Mouse (Mus musculus): ENCODE data around the gene Bcor.

The Bcor gene

GRCm38 (mm10) chrX:12127106-12127670 lies 33.0 kb downstream of the Bcor start:
- DNase-seq (ENCODE audit: low spot score in 2 of 2) = no peak

DNA sequence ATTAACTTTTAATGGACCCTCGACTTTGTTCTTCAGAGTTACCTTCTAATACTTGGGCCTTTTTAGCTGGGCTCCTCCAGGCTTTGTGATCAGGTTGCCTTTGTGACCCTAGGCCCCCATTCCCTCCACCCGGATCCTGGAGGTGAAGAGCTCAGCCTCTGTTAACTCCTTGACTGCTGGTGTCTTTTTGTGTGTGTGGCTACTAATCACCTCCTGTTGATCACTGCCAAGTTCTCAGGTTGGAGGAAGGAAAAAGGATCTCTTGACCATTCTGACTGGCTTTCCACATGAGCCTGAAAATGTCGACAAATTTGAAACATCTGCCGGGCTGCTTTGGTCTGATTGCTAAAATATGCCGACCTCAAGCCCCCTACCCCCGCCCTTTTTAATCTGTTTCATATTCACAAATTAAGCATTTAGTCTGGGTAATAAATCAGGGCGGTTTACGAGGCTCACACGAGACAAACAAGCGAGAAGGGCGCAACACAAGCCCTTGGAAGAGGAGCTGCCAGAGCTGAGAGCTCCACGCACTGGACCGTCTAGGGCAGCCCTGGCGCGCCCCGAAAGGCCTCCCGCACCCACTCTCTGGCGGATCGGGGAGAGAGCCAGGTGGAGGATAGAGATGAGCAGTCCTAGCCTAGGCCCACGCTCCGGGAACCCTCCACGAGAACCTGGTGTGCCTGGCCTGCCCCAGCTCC lies 33.6 kb downstream of the Bcor start:
- no peak for DNase-seq (ENCODE audit: low spot score in 2 of 2)

DNA sequence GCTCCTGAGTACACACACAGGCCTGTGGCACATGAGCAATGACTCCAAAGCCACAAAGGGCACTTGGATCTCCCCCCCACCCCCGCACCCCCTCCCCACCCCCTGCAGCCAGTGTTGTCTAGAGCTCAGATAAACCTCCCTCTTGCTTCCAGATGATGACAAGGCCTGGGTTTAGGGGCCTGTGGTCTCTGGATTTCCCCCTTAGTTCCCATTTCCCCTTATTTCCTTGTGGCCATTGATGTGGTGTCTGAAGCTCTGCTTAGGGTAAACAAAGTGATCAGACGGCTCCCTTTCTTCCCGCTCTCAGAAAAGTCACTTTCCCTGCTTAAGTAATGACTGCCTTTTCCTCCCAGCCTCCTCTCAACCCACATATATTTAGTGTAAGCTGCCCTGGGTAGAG lies 35.6 kb downstream of the Bcor start:
- no peak for DNase-seq (ENCODE audit: low spot score in 2 of 2)

- no peak for DNase-seq (ENCODE audit: low spot score in 2 of 2)
Measured at GRCm38 (mm10) chrX:12123687-12124087, 36.5 kb downstream of the Bcor start.

DNA sequence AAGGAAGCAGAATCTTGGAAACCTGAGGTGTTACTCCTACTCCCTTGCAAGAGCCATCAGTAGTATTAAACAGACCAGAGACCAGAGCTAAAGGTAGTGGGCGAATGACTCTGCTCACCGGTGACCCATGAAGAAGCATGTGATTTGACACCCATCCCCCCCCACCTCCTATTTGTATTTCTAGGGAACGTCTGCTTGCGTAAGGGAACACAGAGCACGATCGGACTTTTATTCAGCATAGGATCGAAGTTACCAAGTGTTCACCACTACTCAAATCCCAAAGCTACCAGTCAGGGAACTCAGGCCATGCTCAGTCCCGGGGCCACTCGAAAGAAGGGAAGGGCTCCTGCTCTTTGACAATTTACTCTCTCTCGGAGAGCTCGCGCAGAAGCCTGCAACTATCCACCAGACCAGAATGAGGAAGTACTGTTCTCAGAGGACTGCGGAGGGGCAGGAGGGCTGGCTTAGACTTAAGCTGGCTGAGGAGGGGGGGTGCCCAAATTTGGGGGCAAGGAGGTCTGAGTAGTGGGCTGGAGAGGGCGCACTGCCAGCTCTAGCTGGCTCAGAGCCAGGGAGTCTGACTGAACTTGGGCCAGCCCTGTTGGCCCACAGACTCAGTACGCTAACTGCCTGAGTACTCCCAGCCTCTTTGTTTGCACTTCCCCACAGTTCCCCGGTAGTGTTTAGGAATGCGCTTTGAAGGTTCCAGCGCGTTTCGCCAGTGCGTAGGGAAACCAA lies 37.4 kb downstream of the Bcor start:
- peak; percentile 17 to 35 for DNase-seq (ENCODE audit: low spot score in 2 of 2)

- DNase-seq (ENCODE audit: low spot score in 2 of 2) = no peak
Measured at GRCm38 (mm10) chrX:12119476-12119875, 40.7 kb downstream of the Bcor start.

DNA sequence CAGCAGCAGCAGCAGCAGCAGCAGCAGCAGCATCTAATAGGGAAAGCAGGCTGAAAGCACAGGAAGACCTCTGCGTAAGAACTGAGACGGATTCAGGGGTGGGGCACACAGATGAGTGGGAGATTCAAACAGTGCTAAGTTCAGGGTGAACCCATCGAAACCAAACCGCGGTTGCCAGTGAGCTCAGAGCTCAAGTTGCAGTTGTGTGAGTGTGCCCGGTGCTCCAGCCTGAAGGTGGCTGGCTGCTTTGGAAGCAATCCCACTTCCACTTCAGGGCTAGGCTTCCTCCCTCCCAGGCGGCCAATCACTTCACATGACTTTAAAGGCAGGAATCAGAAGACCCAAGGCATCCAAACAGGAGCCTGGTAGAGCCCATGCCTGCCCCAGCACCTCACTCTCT lies 44.0 kb downstream of the Bcor start:
- DNase-seq (ENCODE audit: low spot score in 2 of 2) = no peak

DNA sequence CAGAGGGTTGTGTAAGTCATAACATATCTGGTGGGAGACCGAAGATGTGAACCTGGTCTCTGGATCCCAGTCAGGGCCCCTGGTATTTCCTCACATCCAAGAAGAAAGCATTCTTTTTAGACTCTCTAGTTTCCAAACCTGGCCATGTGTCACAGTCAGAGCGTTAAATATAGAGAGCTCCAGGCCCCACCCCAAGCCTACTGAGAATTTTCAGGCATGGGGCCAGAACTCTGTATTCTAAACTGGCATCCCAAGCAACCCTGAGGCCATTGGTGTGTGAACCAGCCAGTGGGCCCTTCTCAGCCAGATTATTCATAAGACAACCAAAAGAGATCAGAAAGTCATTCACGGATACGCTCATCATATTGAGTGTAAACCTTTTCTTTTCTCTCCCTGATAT lies 48.0 kb downstream of the Bcor start:
- no peak for DNase-seq (ENCODE audit: low spot score in 2 of 2)

DNA sequence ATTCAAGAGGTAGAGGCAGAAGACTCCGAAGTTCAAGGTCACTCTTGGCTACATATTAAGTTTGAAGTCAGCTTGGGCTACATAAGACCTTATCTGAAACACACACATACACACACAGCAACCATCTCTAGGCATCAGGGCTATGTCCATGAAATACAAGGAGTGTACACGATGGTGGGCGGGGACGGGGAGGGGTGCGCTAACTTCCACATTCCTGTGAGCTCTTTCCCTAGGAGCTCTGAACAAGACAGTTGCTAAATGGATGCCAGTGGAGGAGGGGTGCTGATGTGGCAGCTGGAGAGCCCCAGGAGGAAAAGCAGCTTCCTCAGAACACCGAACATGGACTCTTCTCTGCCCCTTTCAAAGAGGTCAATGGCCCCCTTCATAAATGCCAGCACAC lies 49.6 kb downstream of the Bcor start:
- no peak for DNase-seq (ENCODE audit: low spot score in 2 of 2)

- DNase-seq (ENCODE audit: low spot score in 2 of 2) = no peak
Measured at GRCm38 (mm10) chrX:12105358-12105757, 54.8 kb downstream of the Bcor start.

- no peak for DNase-seq (ENCODE audit: low spot score in 2 of 2)
Measured at GRCm38 (mm10) chrX:12096783-12097526, 63.2 kb downstream of the Bcor start.

GRCm38 (mm10) chrX:12093371-12093770 lies 66.8 kb downstream of the Bcor start:
- DNase-seq (ENCODE audit: low spot score in 2 of 2) = no peak

DNA sequence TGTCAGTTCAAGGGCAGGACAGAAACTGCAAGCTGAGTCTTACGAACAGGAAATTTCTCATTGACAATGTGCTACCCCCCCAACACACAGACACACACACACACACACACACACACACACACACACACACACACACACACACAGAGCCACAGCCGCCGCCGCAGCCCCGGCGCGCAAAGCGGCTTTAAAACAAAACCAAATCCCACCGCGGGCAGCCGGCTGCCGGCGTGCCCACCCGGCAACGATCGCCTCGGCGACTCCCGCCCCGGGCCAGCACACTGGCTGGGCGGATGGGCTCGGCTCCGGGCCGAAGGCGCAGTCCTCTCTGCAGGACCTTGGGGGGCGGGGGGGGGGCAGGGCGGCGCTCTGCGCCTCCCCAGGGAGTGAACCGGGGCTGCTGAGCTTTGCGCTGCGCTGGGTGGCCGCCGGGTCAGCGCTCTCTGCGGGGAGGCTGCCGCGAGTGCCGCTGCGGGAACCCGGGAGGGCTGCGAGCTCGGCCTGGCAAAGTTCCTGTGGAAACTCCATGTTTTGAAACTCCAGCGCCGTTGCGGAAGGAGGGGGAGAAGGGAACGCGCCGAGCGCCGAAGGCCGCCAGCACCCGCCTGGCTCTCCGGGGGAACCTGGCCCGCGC lies 68.6 kb downstream of the Bcor start:
- peak; percentile 18 to 45 for DNase-seq (ENCODE audit: low spot score in 2 of 2)

- peak; percentile 56 to 81 for DNase-seq (ENCODE audit: low spot score in 2 of 2)
Measured at GRCm38 (mm10) chrX:12090871-12091404, 69.2 kb downstream of the Bcor start.

DNA sequence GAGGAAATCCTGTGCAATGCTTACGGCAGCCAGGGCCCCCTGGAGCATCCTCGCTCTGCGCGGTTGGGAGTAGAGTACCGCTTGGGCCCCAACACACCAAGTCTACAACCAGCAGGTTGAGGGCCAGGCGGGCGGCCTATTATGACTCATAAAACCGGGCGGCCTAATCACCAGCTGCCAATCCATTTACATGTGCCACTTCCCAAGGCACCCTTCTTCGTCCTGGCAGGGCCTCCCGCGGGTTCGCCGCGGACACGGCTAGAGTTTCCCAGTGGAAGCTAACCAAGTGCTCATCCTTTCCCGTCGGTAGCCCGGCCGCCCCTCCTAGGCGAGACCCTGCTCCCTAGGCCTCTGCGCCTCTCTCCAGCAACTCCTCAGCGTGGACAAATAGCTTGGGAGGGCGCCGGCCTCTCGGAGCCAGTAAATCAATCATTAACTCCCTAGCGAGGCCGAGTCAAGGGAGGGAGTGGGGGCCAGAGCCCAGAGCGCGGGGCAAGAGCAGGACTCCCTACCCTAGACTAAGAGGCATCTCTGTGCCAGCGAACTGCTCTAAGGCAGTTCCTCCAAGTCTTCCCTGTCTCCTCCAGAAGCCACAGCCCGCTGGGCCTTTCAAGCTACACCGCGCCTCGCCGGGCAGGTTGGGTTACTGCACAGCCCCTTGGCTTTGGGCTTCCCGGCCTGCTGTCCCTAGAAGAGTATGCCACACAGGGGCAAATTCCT lies 69.8 kb downstream of the Bcor start:
- peak in 1 of 2 experiments; percentile 23 for DNase-seq (ENCODE audit: low spot score in 2 of 2)

GRCm38 (mm10) chrX:12089353-12090081 lies 70.6 kb downstream of the Bcor start:
- peak; percentile 17 to 54 for DNase-seq (ENCODE audit: low spot score in 2 of 2)

DNA sequence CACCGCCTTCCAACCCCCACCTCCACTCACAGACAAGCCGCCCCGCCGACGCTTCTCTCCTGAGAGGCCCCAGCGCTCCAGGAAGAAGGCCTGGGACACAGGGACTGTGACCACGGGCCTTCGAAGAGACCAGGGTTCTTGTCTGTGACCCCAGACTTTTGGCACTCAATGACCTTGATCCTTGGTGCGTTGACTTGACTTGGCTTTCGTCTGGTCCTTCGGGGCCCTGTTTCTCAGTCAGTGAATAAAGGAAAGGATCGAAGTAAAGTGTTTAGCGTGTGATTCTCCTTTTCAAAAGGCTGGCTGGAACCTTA lies 71.2 kb downstream of the Bcor start:
- no peak for DNase-seq (ENCODE audit: low spot score in 2 of 2)

GRCm38 (mm10) chrX:12088301-12089026 lies 71.7 kb downstream of the Bcor start:
- DNase-seq (ENCODE audit: low spot score in 2 of 2) = peak; percentile 52 to 70

DNA sequence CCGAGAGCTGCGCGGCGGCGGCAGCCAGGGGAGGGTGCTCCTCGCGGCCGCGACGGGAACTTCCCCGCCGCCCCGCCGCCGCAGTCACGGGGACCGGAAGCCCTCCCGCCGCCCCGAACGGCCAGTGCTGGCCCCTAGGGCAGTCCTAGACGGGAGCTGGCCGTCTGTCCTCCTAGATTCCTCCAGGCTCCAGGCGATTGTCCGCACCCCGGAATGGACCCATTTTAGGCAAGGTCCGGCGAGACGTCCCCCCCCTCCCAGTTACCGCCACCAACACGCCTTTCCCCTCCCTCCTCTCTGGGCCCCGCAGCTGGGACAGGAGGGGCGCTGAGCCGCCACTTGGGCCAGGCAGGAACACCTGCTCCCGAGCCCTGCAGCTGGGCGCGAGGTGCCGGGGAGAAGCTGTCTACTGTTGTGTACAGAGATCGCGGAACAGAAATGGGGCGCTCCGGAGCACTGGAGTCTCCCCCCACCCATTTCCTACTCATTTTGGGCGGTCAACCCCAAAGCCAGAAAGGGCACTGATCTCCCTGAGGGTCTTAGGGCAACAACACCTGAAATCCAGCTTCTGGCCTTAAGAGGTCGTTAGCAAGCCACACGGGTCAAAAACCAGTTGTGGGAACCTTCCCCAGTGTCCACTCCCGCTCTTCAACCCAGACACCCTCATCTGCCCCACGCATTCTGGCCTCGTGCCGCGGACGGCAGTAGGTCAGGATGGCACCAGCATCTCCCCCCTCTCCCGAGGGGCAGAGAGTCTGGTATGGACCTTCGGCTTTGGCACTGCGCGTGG lies 72.4 kb downstream of the Bcor start:
- peak; percentile 26 to 45 for DNase-seq (ENCODE audit: low spot score in 2 of 2)
